Mouse (Mus musculus) layer of hippocampus, adult 2 months (tissue): ENCODE results near the gene Tceanc2. TPM values are rescaled to one million over a fixed set of nuclear protein-coding genes. Genes with fewer than 3 reads are reported as not detected.

Experiments
- DNase-seq, 2 experiments: peaks; one replicate each; pipeline ENCODE4 v3.0.0; 2022; ENCODE audit warnings: low spot score in 2 of 2
- H3K27ac ChIP-seq: fragments of 200-600 bp; 2 replicates; pipeline ENCODE4 v1.8.1; 2022
- H3K4me3 ChIP-seq: fragments of 200-600 bp; 2 replicates; pipeline ENCODE4 v1.8.1; 2022; ENCODE audit warnings: mild to moderate bottlenecking
- CTCF ChIP-seq: fragments of 200-600 bp; conservative IDR thresholded peaks from 2 replicates; pipeline ENCODE4 v1.8.1; 2022; ENCODE audit warnings: antibody characterized with exemption, mild to moderate bottlenecking, moderate library complexity
- total RNA-seq, 2 experiments: library from RNA; stranded (reverse); gene quantifications; 2 replicates each; pipeline ENCODE4 v1.2.3; 2021

Tceanc2 gene
- total RNA-seq, 2 experiments from 2014 or later, result 14.6 to 18.0 TPM

DNA sequence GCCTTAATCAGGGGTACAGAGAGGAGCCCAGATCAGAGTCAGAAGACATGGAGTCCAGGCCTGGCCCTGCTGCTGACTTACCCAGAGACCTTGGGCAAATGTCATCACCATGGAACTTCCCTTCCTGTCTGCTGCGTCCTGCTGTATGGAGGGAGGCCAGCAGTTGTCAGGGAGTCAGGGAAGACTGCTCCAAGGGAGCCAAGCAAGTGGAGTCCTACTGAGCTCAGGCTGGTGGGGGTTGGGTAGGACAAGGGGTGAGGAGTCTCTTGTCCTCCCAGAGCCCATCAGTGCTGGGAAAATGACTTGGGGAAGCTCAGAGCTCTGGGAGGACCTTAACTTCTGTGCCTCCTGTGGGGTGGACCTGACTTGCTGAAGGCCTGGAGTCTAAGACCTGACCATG, 94.6 kb downstream of the Tceanc2 start:
- H3K4me3 ChIP-seq, result no peak overlapping the region
- no peak for TF ChIP-seq CTCF
- DNase-seq, result no peak
- peak overlapping the region; percentile 88 for H3K27ac ChIP-seq

Other genes starting within 250 kb of the Tceanc2 start
- gene Mrpl37, start 112.2 kb downstream of the Tceanc2 start, total RNA-seq, result 10 to 100 TPM; 59.4 to 59.9 TPM
- 1 to 10 TPM; 3.9 to 9.6 TPM for gene Cyb5rl, start 112.1 kb downstream of the Tceanc2 start, total RNA-seq
- gene Cdcp2, start 82.2 kb downstream of the Tceanc2 start, total RNA-seq, result not detected
- 100 to 1,000 TPM; 207 TPM for gene Tmem59, start 717 bp downstream of the Tceanc2 start, total RNA-seq
- gene Ldlrad1, start 30.1 kb upstream of the Tceanc2 start, total RNA-seq, result not detected
- 10 to 100 TPM; 31.7 to 33.4 TPM for gene Lrrc42, start 74.4 kb upstream of the Tceanc2 start, total RNA-seq
- gene Hspb11, start 74.5 kb upstream of the Tceanc2 start, total RNA-seq, result 10 to 100 TPM; 22.9 to 26.0 TPM
- not detected for gene Dio1, start 128.1 kb upstream of the Tceanc2 start, total RNA-seq
- 10 to 100 TPM; 49.4 to 51.2 TPM for gene Yipf1, start 135.2 kb upstream of the Tceanc2 start, total RNA-seq
- 10 to 100 TPM; 11.7 to 11.8 TPM for gene Ndc1, start 188.7 kb upstream of the Tceanc2 start, total RNA-seq